Mouse (Mus musculus): ENCODE results near the gene Hoxb3. TPM values are rescaled to one million over a fixed set of nuclear protein-coding genes. Genes with fewer than 3 reads are reported as not detected.

The Hoxb3 gene
- polyA plus RNA-seq (2015; fragmentation: Nextera tagmentation; extraction: Ambion mirVana), result 0.05 and 0.26 TPM in 2 replicates

DNA sequence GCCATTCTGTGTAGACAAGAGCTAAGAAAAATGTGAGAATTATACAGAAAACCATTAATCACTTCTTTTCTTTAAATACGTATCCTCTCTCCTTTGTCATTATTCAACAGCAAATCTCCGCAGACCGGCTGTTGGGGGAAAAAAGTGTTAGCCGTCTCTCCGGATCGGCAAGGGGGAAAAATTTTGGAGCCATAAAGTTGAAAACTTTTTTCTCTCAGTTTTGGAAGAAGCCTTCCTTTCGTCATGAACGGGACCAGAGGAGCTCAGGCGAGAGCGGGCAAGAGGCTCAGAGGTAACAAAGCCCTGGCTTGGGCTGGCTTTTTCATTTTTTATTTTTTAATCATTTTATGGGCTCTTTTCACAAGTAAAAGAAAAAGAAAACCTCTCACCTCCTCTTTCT is at the start of gene Hoxb3:
Gene Hoxb3, plus strand, starts transcription at position 173 of the 400 bp plus-strand sequence.
- Histone ChIP-seq H3K4me1 (replicated peaks) (no peaks in the 10 kb centered on the region; the same call in 1 of the 2 replicates), H3K36me3 (replicated peaks) (no peaks in the 10 kb centered on the region), H3K9me3 (replicated peaks) (no peaks in the 10 kb centered on the region), H3K27ac (replicated peaks) (no peak within 1 kb of the TSS), H3K27me3 (peaks cover 99% of the 10 kb centered on the region), H3K9ac (no peak within 1 kb of the TSS), H3K4me2 (no peak within 1 kb of the TSS), H3K4me3 (replicated peaks) (no peak within 1 kb of the TSS)
- WGBS (ENCODE audit: insufficient replicate concordance), result 44% methylated on average over 10 of the region's 10 CpGs
- ATAC-seq (ENCODE audit: insufficient read depth), result no peak

DNA sequence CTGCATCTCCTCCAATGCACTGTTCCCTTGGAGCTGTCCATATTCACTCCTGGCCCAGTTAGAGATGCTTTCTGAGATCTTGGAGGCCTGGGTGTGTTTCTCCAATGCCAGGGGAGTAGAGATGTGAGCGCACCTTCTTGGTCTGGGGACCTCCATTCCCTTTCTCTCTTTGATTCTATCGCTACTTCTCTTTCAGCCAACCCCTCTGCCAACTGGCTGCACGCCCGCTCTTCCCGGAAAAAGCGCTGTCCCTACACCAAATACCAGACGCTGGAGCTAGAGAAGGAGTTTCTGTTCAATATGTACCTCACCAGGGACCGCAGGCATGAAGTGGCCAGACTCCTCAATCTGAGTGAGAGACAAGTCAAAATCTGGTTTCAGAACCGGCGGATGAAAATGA is 48.7 kb upstream of the Hoxb3 start:
- Histone ChIP-seq H3K4me1 (replicated peaks) (no peaks in the 10 kb centered on the region), H3K4me3 (replicated peaks) (no peak overlapping the region), H3K4me2 (no peak overlapping the region), H3K9me3 (replicated peaks) (no peaks in the 10 kb centered on the region), H3K9ac (no peak overlapping the region), H3K27ac (replicated peaks) (no peak overlapping the region), H3K36me3 (replicated peaks) (no peaks in the 10 kb centered on the region), H3K27me3 (peaks cover 100% of the 10 kb centered on the region)
- WGBS (ENCODE audit: insufficient replicate concordance), result 26% methylated on average over 10 of the region's 10 CpGs
- no peak for ATAC-seq (ENCODE audit: insufficient read depth)

DNA sequence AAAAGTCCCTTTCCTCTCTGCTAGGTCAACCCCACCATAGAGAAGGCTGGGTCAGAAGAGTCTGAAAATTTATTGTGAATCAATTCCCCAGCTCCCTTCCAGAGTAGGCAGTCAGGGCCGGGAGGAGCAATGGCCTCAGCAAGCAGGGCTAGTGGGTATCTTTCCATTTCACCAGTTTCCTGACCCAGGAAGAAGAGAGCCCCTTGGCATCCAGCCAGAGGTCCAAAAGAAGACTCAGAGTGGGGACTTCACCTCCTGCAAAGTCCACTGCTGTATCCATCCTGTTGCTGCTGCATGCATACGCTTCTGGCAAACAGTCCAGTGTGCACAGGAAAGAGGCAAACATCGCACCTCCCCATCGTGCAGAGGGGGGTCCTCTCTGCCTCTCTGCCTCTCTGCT is 47.2 kb upstream of the Hoxb3 start:
- H3K4me2 ChIP-seq, result no peak overlapping the region
- H3K27ac ChIP-seq (replicated peaks), result no peak overlapping the region
- no peak overlapping the region for H3K9ac ChIP-seq
- no peaks in the 10 kb centered on the region for H3K9me3 ChIP-seq (replicated peaks)
- no peaks in the 10 kb centered on the region for H3K36me3 ChIP-seq (replicated peaks)
- H3K27me3 ChIP-seq, result peaks cover 100% of the 10 kb centered on the region
- H3K4me3 ChIP-seq (replicated peaks), result no peak overlapping the region
- 20% methylated on average over 4 of the region's 4 CpGs for WGBS (ENCODE audit: insufficient replicate concordance)
- H3K4me1 ChIP-seq (replicated peaks), result no peaks in the 10 kb centered on the region
- ATAC-seq (ENCODE audit: insufficient read depth), result no peak

DNA sequence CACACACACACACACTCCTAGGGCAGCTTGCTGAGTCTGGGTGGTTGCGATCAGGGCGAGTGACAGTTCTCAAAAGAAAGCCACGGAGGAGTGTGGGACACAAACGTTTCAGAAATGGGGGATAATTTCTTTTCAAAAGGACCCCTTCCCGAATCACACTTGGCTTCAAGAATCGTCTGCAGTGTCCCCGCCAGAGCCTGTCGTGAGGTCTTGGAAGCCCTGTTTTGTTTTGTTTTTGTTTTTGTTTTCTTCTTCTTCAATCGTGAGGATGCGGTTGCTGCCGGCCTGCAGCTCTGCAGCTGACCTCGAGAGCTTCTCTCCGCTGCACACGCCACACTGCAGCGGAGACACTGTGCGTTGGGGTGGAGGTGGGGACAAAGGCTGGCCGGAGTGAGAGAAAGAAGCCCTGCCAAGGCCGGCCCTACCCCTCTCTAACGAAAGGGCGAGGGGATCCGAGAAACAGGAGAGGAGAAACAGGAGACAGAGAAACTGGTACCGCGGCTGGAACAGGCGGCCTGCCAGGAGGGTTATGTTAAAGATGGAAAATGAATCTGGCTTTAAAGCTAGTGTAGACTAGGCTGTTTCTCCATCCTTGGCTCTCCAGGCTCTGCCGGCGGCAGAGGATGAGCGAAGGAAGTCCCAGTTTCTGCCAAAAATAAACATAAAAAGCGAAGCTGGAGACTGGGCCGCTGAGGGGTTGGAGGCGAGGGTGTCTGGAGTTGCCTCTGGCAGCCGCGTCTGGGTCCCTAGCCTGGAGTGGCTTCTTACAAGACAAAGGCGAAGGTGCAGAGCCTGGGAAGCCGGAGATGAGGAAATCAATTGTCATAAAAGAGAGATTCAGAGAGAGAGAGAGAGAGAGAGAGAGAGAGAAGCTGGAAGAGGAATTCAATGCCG is 45.7 kb upstream of the Hoxb3 start:
- Histone ChIP-seq H3K27me3 (peaks cover 100% of the 10 kb centered on the region), H3K9ac (no peak overlapping the region), H3K4me1 (replicated peaks) (no peaks in the 10 kb centered on the region), H3K4me3 (replicated peaks) (no peak overlapping the region), H3K4me2 (no peak overlapping the region), H3K36me3 (replicated peaks) (no peaks in the 10 kb centered on the region), H3K27ac (replicated peaks) (no peak overlapping the region), H3K9me3 (replicated peaks) (no peaks in the 10 kb centered on the region)
- WGBS (ENCODE audit: insufficient replicate concordance), result under 1% methylated on average over 35 of the region's 35 CpGs
- ATAC-seq (ENCODE audit: insufficient read depth), result no peak

DNA sequence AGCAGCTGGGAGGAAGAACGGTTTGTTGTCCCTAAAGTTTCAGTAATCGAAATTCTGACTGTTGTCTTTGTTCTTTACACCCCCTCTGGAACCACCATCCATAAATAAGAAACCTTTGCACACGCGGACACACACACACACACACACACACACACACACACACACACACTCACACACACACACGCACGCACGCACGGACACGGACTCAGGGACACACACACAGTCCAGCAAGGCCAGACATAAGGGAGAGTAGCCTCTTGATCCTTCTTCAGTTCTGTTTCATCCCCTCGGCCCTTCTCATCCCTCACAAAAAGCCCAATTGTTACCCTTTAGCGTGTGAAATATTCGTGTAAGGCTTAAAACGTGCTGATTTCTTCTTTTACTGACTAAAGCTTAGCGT is 44.8 kb upstream of the Hoxb3 start:
- WGBS (ENCODE audit: insufficient replicate concordance), result 11% methylated on average over 14 of the region's 14 CpGs

DNA sequence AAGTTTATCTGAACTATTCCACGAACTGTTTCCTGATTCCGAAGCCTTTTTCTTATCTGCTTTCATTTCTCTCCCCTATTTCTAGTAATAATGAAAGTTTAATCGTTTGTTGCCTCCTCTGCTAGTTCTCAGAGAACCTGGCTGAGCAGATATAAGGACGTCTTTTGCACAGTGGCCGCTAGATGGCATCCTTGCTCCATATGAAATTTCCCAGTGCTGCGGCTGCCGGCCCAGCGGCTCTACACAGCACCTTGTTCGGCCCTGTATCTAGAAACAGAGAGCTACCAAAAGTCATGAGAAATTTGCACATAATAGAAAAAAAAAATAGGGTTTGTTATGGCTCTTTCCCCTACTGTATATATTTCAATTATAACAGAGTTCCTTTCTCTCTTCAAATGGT is 44.4 kb upstream of the Hoxb3 start:
- no peak overlapping the region for H3K27ac ChIP-seq (replicated peaks)
- under 1% methylated on average over 9 of the region's 9 CpGs for WGBS (ENCODE audit: insufficient replicate concordance)
- no peak overlapping the region for H3K9ac ChIP-seq
- no peak for ATAC-seq (ENCODE audit: insufficient read depth)
- no peaks in the 10 kb centered on the region for H3K36me3 ChIP-seq (replicated peaks)
- peaks cover 100% of the 10 kb centered on the region for H3K27me3 ChIP-seq
- H3K4me2 ChIP-seq, result no peak overlapping the region
- no peaks in the 10 kb centered on the region for H3K9me3 ChIP-seq (replicated peaks)
- no peaks in the 10 kb centered on the region; the same call in 1 of the 2 replicates for H3K4me1 ChIP-seq (replicated peaks)
- H3K4me3 ChIP-seq (replicated peaks), result no peak overlapping the region

More for the DNA sequence above, 44.8 kb upstream of the Hoxb3 start:
- no peaks in the 10 kb centered on the region for H3K9me3 ChIP-seq (replicated peaks)
- no peak overlapping the region for H3K4me2 ChIP-seq
- no peak for ATAC-seq (ENCODE audit: insufficient read depth)
- no peaks in the 10 kb centered on the region for H3K36me3 ChIP-seq (replicated peaks)
- no peak overlapping the region for H3K27ac ChIP-seq (replicated peaks)
- H3K4me1 ChIP-seq (replicated peaks), result no peaks in the 10 kb centered on the region; the same call in 1 of the 2 replicates
- H3K9ac ChIP-seq, result no peak overlapping the region
- no peak overlapping the region for H3K4me3 ChIP-seq (replicated peaks)
- peaks cover 100% of the 10 kb centered on the region for H3K27me3 ChIP-seq

DNA sequence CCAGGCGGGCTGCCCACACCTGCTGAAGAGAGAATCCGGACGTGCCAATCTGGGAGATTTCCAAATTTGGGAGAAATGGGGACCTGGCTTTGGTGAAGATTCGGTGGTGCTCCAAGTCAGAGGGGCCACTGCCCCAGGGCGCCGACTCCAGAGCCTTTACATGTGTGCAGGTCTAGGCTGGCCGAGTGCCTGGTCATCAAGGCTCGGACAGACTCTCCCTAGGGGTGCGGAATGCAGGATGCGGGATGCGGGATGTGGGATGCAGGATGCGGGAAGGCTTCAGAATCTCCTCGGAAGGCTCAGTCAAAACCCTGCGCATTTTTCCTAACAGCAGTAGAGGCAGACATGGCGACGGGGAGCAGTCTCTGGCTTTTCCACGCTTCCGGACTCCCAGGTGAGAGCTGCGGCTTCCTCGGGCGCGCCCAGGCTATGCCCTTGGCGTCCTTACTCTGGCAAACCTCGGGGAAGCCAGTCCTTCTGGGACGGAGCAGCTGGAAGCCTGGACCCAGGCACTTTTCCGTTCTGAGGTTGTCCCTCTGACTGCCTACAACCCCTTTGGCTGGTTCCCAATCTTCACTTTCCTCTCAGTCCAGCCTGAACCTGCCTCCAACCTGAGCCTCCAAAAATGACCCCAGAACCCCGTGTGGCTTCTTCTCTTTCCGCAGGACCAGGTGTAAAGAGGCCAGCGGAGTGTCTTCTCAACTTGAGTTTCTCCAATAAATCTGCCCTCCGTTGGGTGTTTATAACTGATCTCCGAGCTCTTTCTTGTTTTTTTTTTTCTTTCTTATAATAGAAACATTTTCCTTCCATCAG is 43.5 kb upstream of the Hoxb3 start:
- no peak overlapping the region for H3K4me2 ChIP-seq
- no peaks in the 10 kb centered on the region for H3K9me3 ChIP-seq (replicated peaks)
- no peak overlapping the region for H3K4me3 ChIP-seq (replicated peaks)
- 5% methylated on average over 31 of the region's 31 CpGs for WGBS (ENCODE audit: insufficient replicate concordance)
- ATAC-seq (ENCODE audit: insufficient read depth), result no peak
- H3K27ac ChIP-seq (replicated peaks), result no peak overlapping the region
- H3K4me1 ChIP-seq (replicated peaks), result peaks cover 5% of the 10 kb centered on the region; the same call in 1 of the 2 replicates
- H3K9ac ChIP-seq, result no peak overlapping the region
- H3K27me3 ChIP-seq, result peaks cover 100% of the 10 kb centered on the region
- no peaks in the 10 kb centered on the region for H3K36me3 ChIP-seq (replicated peaks)

DNA sequence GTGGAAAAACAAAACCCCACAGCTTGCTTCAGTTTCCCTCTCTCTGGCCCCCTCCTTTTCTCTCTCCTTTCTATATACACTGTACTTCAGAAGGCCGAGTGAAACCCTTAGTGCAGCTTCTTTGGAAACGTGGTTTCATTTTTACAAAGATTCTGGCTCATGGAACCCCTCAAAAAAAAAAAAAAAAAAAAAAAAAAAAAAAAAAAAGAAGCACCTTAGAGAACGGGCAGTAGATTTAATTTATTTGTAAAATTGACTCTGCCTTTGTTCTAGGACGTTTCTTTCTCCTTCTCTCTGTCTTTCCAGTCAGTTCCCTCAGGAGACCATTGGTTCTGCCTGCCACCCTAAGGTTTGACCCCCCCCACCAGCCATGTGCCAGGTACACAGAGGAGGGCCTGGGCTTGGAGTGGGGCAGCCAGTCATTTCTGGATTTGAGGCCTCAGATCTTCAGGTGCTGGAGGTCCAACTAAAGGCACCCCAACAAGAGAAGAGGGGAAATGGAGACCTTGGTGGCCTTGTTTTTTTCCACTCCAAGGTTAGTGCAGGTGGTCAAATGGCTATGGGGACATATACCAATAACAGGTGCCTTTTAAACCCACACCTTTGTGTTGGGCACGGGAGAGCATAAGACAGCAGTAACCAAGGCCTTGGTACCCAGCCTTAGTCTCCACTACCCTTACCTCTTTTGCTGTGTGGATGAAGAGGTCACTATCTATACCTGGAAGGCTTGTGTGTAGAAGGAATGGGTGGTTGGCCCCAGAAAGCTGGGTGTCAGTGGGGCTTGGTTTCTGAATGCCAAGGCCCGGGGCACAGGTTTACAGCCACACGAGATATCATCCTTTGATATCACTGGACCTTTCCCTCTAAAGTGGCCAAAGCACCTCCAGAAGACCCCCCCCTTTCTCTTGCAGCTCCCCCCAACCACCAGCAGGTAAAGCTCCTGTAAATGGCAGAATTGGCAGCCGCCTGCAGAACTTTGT is 42.4 kb upstream of the Hoxb3 start:
- ATAC-seq (ENCODE audit: insufficient read depth), result no peak
- H3K9ac ChIP-seq, result no peak overlapping the region
- H3K4me1 ChIP-seq (replicated peaks), result peaks cover 5% of the 10 kb centered on the region; the same call in 1 of the 2 replicates
- peaks cover 100% of the 10 kb centered on the region for H3K27me3 ChIP-seq
- H3K4me2 ChIP-seq, result no peak overlapping the region
- no peaks in the 10 kb centered on the region for H3K9me3 ChIP-seq (replicated peaks)
- H3K4me3 ChIP-seq (replicated peaks), result no peak overlapping the region
- 19% methylated on average over 8 of the region's 8 CpGs for WGBS (ENCODE audit: insufficient replicate concordance)
- H3K27ac ChIP-seq (replicated peaks), result no peak overlapping the region
- H3K36me3 ChIP-seq (replicated peaks), result no peaks in the 10 kb centered on the region

DNA sequence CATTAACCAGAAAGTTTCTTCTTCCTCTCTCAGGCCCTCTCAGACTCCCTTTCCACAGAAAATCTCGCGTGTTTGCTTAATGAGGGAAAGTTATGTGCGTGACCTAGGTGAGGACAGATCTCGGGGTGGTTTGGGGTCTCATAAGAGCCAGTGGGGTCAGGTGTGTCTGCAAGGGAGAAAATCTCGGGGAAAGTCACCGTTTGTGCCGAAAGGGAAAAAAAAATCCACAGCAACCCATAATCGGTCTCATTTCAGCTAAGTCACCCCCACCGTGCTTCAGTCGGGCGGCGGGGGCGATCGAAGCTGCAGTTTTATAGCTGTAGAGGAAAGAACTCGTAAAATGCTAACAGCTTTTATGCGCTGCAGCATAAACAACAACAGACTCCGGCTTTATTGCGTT is 41.7 kb upstream of the Hoxb3 start:
- H3K4me3 ChIP-seq (replicated peaks), result no peak overlapping the region
- H3K27me3 ChIP-seq, result peaks cover 100% of the 10 kb centered on the region
- no peak overlapping the region for H3K4me2 ChIP-seq
- H3K4me1 ChIP-seq (replicated peaks), result peaks cover 7% of the 10 kb centered on the region; the same call in 1 of the 2 replicates
- H3K27ac ChIP-seq (replicated peaks), result no peak overlapping the region
- no peaks in the 10 kb centered on the region for H3K9me3 ChIP-seq (replicated peaks)
- WGBS (ENCODE audit: insufficient replicate concordance), result 4% methylated on average over 18 of the region's 18 CpGs
- no peak overlapping the region for H3K9ac ChIP-seq
- no peaks in the 10 kb centered on the region for H3K36me3 ChIP-seq (replicated peaks)
- ATAC-seq (ENCODE audit: insufficient read depth), result no peak

DNA sequence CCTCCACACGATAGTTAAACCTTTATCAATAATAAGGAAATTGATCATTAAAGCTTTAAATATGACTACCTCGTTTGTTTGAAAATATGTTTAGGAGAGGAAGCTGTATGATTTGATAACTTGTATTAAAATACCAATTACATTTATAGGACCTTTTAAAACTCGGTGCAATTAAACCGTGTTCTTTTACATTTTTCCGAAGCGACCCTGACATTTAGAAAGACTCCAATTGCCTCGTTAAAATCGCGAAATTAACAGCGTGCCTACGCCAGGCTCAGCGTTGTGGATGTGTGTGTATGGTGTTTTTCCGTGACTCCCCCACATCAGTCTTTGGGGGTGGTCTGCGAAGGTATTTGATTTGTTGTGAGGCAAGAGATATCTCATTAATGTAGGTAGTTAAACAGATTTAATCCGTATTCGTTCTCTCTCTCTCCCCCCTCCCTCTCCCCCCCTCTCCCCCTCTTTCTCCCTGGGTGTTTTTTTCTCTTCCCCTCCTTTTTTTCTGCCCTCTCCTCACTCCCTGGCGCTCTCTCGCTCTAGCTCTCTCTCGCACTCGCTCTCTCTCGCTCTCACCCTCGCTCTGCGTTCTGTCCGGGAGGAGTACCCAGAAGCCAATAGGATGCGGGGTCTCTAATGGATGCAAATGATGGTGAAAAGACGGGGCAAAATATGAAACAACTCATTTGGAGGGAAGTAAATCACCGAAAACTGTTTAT is 41.1 kb upstream of the Hoxb3 start, which contains the start of gene Hoxb8:
Gene Hoxb8, plus strand, starts transcription at position 51 of the 716 bp plus-strand sequence.
- Histone ChIP-seq H3K27me3 (peaks cover 100% of the 10 kb centered on the region), H3K27ac (replicated peaks) (no peak within 1 kb of the TSS), H3K9me3 (replicated peaks) (no peaks in the 10 kb centered on the region), H3K4me1 (replicated peaks) (peaks cover 9% of the 10 kb centered on the region; the same call in 1 of the 2 replicates), H3K4me3 (replicated peaks) (no peak within 1 kb of the TSS), H3K36me3 (replicated peaks) (no peaks in the 10 kb centered on the region), H3K9ac (no peak within 1 kb of the TSS), H3K4me2 (no peak within 1 kb of the TSS)
- no peak for ATAC-seq (ENCODE audit: insufficient read depth)
- WGBS (ENCODE audit: insufficient replicate concordance), result 1% methylated on average over 27 of the region's 27 CpGs

Data from liver, embryonic 15.5 days (tissue).